Mouse (Mus musculus): ENCODE data around the gene Glb1l.

DNA sequence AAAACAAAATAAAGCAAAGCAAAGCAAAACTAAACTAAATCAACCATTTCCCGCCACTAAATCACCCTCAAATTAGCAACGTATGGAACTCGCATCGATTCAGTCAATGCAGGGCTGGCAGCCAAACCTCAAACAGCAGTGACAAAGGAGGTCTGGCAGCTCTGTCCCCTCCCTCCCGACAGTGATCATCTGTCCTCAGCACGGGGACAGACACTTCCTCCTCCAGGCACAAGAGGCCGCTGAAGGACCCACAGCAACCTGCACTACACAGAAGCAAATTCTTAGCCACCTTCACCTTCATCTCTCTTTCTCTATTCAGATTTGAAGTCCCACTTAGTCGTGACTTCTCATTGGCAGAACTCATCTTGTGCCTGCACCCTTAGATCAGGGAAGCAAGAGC lies 24.0 kb upstream of the Glb1l start:
- TF ChIP-seq CTCF (IDR thresholded peaks at IDR 0.05; ENCODE audit: extremely low read depth, insufficient read depth, insufficient read length, insufficient replicate concordance) = peak; percentile 71; the same call in 1 of the 2 replicates
- no peak for TF ChIP-seq POLR2A (IDR thresholded peaks at IDR 0.05; ENCODE audit: low read depth, low read length)

All from spleen, adult 2 months (tissue).